Mouse (Mus musculus) lung, postnatal 36 days (tissue): ENCODE measurements around the gene Wwox.

ENCODE experiments used
- DNase-seq: peaks from one replicate; pipeline ENCODE4 v3.0.0; 2022; ENCODE audit warnings: mixed read lengths

Gene Wwox

GRCm38 (mm10) chr8:114984500-114984899 lies 545.0 kb downstream of the Wwox start:
- no peak for DNase-seq

DNA sequence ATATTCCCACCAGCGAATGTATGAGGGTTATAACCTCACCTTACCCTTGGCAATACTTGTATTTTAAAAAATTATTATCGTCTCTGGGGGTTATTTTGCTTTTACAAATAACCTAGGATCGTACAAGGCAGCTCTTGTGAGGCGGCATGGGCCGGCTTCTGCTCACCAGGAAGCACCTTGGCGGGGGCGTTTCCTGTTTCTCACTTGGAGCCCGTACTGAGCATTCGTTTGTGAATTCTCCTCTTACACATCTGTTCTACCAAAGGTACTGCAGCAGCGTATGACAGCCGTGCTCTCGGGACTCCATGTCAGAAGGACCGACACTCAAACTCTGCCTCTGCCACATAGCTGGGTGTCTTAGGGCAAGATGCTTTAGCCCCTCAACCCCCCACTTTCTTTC lies 546.5 kb downstream of the Wwox start:
- peak; percentile 16 for DNase-seq

DNA sequence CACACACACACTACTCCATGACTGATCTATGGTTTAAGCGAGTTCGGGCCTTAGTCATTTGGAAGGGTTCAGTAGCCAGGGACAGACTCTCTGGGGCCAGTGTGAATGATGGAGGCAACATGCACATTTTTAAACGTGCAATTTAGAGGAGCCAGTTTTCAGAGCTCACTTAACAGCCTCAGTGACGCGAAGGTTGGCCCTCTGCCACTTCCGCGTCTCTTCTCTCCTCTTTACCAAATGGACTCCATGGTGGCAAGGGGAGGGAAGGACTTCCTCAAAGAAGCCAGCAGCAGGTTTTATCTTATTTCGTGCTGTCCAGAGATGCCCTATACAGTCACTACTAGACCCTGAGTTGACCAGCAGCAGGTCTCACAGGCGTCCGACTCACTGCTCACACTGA lies 547.5 kb downstream of the Wwox start:
- DNase-seq: no peak

DNA sequence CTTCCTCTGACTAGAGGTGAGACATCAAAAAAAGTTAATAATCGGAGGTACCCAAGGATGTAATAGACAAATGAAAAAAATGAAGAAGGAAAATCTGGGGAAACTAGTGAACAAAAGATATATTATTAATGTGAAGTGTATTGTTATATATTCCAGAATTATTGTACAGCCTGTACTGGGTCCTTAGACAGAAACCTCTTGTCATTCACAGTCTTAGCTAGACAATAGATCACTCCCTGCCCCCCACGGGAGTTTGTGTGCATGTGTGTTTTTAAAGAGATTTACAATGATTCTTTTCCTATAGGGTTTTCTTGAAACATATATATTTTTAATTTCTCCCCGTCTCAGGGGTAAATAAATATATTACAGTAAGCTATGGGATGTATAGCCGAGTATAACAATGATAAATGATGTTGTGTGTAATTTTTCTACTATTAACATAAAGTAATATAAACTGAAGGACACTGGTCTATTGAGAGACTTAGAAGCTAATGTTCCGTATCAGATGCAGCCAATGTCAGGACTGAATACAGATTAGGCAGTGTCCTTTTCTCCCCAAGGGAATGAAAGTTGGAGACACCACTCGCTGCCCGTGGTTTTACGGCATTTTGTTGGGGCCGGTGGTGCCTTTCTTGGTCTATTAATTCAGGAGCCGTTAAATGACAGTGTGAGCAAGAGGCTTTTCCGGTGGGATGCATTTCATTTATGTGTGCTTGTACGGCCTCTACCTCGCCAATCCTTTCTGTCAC lies 551.6 kb downstream of the Wwox start:
- DNase-seq: no peak

- DNase-seq: no peak
Observed at GRCm38 (mm10) chr8:115000736-115001135, 561.3 kb downstream of the Wwox start.

DNA sequence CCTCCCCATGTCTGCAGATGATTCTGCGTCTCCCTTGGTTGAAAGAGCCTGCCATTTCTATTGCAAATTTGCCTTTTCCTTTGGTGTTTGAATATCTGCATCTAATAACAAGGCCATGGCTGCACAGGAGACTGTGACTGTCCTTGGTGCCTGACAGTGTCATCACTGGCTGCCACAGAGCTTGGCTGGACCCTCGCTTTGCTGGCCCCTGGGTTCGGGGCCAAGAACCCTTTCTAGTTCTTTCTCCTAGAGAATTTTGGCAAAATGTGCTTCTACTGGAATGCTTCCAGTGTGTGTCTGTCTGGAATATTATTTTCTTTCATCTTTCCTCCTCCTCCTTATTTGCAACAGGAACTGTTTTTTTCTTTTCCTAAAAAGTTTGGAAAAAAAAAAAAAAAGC lies 565.6 kb downstream of the Wwox start:
- no peak for DNase-seq

GRCm38 (mm10) chr8:115006561-115006960 lies 567.1 kb downstream of the Wwox start:
- DNase-seq: peak; percentile 27

- DNase-seq: no peak
Observed at GRCm38 (mm10) chr8:115007280-115007679, 567.8 kb downstream of the Wwox start.

GRCm38 (mm10) chr8:115008624-115009620 lies 569.5 kb downstream of the Wwox start:
- DNase-seq: peak; percentile 34

DNA sequence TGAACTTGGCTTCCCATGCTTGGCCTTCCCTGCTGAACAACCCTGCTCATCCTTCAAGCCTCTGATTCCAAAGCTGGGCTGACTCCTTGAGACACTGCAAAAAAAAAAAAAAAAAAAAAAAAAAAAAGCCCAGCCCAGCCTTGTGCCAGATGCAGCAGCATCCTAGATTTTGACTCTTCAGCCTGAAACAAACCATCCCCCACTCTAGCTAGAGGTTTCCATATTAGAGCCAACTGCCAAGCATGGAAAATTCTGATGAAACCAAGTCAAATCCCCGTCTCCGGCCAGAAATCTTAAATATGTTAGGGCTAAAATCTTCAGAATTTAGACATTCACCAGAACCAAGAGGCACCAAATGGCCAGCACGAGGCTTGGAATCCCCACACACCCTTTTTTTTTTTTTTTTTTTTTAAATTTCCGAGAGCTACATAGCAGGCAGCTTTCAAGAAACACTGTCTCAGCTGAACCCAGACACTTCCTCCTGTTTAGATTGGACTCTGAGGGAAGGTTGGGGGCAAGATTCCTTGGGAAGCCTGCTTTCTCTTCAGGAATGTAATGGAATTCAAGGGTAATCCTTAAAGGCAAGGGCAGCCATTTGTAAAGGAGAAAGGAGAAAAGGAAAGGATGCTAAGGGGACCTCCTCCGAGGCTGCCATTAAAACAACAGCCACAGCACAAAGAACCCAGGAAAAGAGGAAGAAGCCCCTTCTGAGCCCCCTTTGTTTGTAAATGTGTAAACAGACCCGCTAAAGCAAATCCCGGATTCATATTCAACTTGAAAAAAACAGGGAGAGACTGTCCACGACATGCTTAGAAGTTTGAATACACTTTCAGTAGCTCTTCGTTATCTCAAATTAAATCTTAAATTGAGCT lies 570.7 kb downstream of the Wwox start:
- DNase-seq: peak; percentile 8

DNA sequence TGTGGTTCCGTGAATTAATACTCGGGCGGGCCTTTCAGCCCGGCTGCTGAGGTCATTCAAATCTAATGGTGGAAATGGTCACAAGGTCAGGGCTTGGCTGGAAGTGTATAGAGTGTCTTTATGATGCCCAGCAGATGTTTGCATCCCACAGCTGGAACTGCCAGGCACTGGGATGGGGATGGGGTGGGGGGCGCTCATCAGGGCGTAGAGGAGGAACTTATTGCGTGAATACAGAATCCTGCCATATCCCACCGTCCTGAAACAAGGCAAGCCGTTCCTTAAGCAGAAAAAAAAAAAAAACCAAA lies 571.3 kb downstream of the Wwox start:
- no peak for DNase-seq

- no peak for DNase-seq
Observed at GRCm38 (mm10) chr8:115019661-115020060, 580.2 kb downstream of the Wwox start.

GRCm38 (mm10) chr8:115021731-115022130 lies 582.3 kb downstream of the Wwox start:
- DNase-seq: no peak

- no peak for DNase-seq
Observed at GRCm38 (mm10) chr8:115024062-115024461, 584.6 kb downstream of the Wwox start.

GRCm38 (mm10) chr8:115025390-115026098 lies 586.1 kb downstream of the Wwox start:
- DNase-seq: peak; percentile 32

DNA sequence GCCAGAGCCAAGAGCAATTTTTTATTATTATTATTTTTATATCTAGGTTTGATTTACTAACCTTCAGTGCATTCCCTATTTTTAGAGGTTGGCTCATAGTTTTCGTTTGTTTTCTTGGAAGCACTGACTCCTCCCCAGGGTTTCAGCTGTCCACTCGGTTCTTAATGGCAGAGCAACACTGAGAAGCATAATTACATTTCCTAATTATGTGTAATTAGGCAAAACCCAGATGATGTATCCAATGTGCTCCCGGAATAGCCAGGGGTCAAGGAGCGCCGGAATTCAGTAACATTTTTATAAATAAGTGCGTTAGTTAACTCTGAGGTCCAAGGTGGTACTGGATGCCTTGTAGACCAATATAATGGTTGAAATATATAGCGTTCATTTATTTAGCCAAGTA lies 586.7 kb downstream of the Wwox start:
- DNase-seq: peak; percentile 2

GRCm38 (mm10) chr8:115033194-115033593 lies 593.7 kb downstream of the Wwox start:
- no peak for DNase-seq

- no peak for DNase-seq
Observed at GRCm38 (mm10) chr8:115036016-115036415, 596.6 kb downstream of the Wwox start.

DNA sequence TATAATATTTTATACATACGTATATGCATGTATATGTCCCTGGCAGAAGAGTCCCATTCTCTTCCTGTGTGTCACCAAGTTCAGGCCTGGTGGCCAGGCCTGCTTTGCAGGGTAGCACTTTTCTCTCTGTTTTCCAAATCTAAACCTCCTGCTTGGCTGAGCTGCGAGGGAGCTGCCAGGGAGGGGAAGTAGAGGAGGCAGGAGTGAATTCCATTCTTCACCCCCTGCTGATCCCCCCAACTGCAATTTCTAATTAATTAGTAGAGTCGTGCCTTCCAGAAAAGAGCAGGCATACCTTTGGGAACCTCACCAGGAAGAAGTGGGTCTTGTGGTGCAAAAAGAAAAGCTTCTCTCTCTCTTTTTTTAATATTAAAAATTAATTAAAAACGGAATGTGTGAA lies 599.0 kb downstream of the Wwox start:
- DNase-seq: no peak

GRCm38 (mm10) chr8:115045746-115046145 lies 606.3 kb downstream of the Wwox start:
- DNase-seq: no peak

- DNase-seq: no peak
Observed at GRCm38 (mm10) chr8:115046496-115046895, 607.0 kb downstream of the Wwox start.

DNA sequence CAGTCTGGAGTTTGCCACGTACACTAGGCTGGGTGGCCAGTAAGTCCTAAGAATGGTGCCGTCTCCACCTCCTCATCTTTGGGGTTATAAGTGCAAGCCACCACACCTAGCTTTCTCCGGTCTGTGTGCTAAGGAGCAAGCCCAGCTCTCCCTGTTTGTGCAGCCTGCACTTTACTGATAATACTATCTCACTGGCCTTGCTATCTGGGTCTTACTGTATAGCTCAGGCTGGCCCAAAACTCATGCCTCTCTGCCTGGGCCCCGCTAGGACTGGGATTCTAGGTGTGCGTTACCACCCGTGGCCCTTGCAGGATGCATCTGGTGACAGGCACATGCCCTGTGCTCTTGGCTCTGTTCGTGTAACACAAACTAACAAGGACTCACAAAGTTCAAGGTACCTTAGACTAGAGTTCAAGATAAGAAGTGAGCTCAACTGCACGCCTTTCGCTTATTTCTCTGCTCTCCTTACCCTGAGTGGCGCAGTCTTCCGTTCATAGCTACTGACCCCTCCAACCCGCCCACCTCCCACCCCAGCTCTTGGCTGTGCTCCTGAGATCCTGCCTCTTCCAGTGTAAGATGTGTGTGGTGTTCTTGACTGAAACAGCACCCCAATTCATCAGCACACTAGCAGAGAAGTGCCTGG lies 618.9 kb downstream of the Wwox start:
- DNase-seq: no peak
